Mouse (Mus musculus): ENCODE measurements around the gene Tmem163. TPM values are rescaled to one million over a fixed set of nuclear protein-coding genes. Genes with fewer than 3 reads are reported as not detected.

Tmem163 gene
- total RNA-seq (2015; ENCODE audit: low replicate concordance), result 1.1 and 2.1 TPM in 2 replicates
- total RNA-seq (2017; ENCODE audit: low replicate concordance), result 0.13 TPM in 1 of 2 replicates, not detected in the other

GRCm38 (mm10) chr1:127679498-127680133 lies at the start of gene Tmem163:
Gene Tmem163, minus strand, starts transcription at chr1:127679548.
- ATAC-seq (replicated peaks; ENCODE audit: low FRiP score, poor library complexity, severe bottlenecking), result no peak

- no peak for ATAC-seq (replicated peaks; ENCODE audit: low FRiP score, poor library complexity, severe bottlenecking)
Observed at GRCm38 (mm10) chr1:127729096-127729495, 49.7 kb upstream of the Tmem163 start, which contains the start of gene Acmsd. Gene Acmsd, plus strand, starts transcription at chr1:127729413.

GRCm38 (mm10) chr1:127723596-127723995 lies 44.2 kb upstream of the Tmem163 start:
- no peak for ATAC-seq (replicated peaks; ENCODE audit: low FRiP score, poor library complexity, severe bottlenecking)

- ATAC-seq (replicated peaks; ENCODE audit: low FRiP score, poor library complexity, severe bottlenecking), result no peak
Observed at GRCm38 (mm10) chr1:127718290-127718689, 38.9 kb upstream of the Tmem163 start.

GRCm38 (mm10) chr1:127716441-127716840 lies 37.1 kb upstream of the Tmem163 start:
- no peak for ATAC-seq (replicated peaks; ENCODE audit: low FRiP score, poor library complexity, severe bottlenecking)

- ATAC-seq (replicated peaks; ENCODE audit: low FRiP score, poor library complexity, severe bottlenecking), result no peak
Observed at GRCm38 (mm10) chr1:127706269-127706668, 26.9 kb upstream of the Tmem163 start.

- peak; percentile 59 for ATAC-seq (replicated peaks; ENCODE audit: low FRiP score, poor library complexity, severe bottlenecking)
Observed at GRCm38 (mm10) chr1:127702187-127702586, 22.8 kb upstream of the Tmem163 start.

GRCm38 (mm10) chr1:127696533-127696932 lies 17.2 kb upstream of the Tmem163 start:
- peak; percentile 67 for ATAC-seq (replicated peaks; ENCODE audit: low FRiP score, poor library complexity, severe bottlenecking)

GRCm38 (mm10) chr1:127677661-127678580 lies 1.4 kb downstream of the Tmem163 start:
- ATAC-seq (replicated peaks; ENCODE audit: low FRiP score, poor library complexity, severe bottlenecking), result 0 out of 2 replicates have a peak, but pooled peaks have one; percentile 16

GRCm38 (mm10) chr1:127677131-127677631 lies 2.2 kb downstream of the Tmem163 start:
- no peak for ATAC-seq (replicated peaks; ENCODE audit: low FRiP score, poor library complexity, severe bottlenecking)

- ATAC-seq (replicated peaks; ENCODE audit: low FRiP score, poor library complexity, severe bottlenecking), result no peak
Observed at GRCm38 (mm10) chr1:127676516-127677099, 2.7 kb downstream of the Tmem163 start.

- ATAC-seq (replicated peaks; ENCODE audit: low FRiP score, poor library complexity, severe bottlenecking), result no peak
Observed at GRCm38 (mm10) chr1:127676116-127676515, 3.2 kb downstream of the Tmem163 start.

- no peak for ATAC-seq (replicated peaks; ENCODE audit: low FRiP score, poor library complexity, severe bottlenecking)
Observed at GRCm38 (mm10) chr1:127675253-127675652, 4.1 kb downstream of the Tmem163 start.

GRCm38 (mm10) chr1:127673221-127674050 lies 5.9 kb downstream of the Tmem163 start:
- no peak for ATAC-seq (replicated peaks; ENCODE audit: low FRiP score, poor library complexity, severe bottlenecking)

- no peak for ATAC-seq (replicated peaks; ENCODE audit: low FRiP score, poor library complexity, severe bottlenecking)
Observed at GRCm38 (mm10) chr1:127668161-127668560, 11.2 kb downstream of the Tmem163 start.

- ATAC-seq (replicated peaks; ENCODE audit: low FRiP score, poor library complexity, severe bottlenecking), result no peak
Observed at GRCm38 (mm10) chr1:127667110-127667860, 12.1 kb downstream of the Tmem163 start.

GRCm38 (mm10) chr1:127666221-127666620 lies 13.1 kb downstream of the Tmem163 start:
- ATAC-seq (replicated peaks; ENCODE audit: low FRiP score, poor library complexity, severe bottlenecking), result no peak

GRCm38 (mm10) chr1:127662385-127663068 lies 16.8 kb downstream of the Tmem163 start:
- ATAC-seq (replicated peaks; ENCODE audit: low FRiP score, poor library complexity, severe bottlenecking), result no peak

Measured in erythroid progenitor cell, adult 5-6 weeks (primary cell).